Mouse (Mus musculus) bone marrow macrophage, adult 2 months (primary cell): ENCODE results near the gene Tmem178b.

Source experiments
- CTCF ChIP-seq: IDR thresholded peaks from 2 replicates; pipeline ENCODE4 v1.5.1; 2012; ENCODE audit warnings: low read depth, mild to moderate bottlenecking, low read length, moderate library complexity
- POLR2A ChIP-seq: IDR thresholded peaks from 2 replicates; pipeline ENCODE4 v1.6.1; 2012; ENCODE audit warnings: mild to moderate bottlenecking, low read depth, low read length, borderline replicate concordance

DNA sequence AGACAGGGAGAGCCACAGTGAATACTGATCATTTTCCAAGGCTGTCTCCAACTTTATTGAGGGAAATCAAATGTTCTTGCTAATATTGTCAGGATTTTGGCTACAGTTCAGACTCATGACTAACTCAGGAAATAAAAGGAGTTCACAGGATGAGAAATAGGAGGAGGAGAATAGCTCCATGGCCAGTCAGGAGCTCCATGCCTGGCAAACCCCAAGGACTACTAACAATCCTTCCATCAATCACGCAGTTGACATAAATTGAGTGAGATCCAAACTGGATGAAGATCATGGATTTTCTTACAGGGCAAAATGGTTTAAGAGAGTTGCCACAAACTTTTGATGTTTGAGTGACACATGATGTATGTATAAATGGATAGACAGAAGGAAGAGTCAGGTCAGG, 258.9 kb downstream of the Tmem178b start:
- no peak for TF ChIP-seq CTCF
- TF ChIP-seq POLR2A = no peak
